Mouse (Mus musculus) liver, adult (tissue): ENCODE results near the gene Ube2r2.

Experiments
- GATA4 ChIP-seq: IDR thresholded peaks from 2 replicates; pipeline ENCODE4 v1.6.1; 2014; ENCODE audit warnings: mild to moderate bottlenecking, low read length; ENCODE audit not compliant: insufficient replicate concordance

Ube2r2 gene

GRCm38 (mm10) chr4:41192544-41193512, 57.3 kb downstream of the Ube2r2 start:
- TF ChIP-seq GATA4: no peak

- TF ChIP-seq GATA4: no peak
Observed at GRCm38 (mm10) chr4:41195328-41195727, 59.8 kb downstream of the Ube2r2 start.

GRCm38 (mm10) chr4:41196861-41197610, 61.5 kb downstream of the Ube2r2 start:
- no peak for TF ChIP-seq GATA4

GRCm38 (mm10) chr4:41202135-41202534, 66.6 kb downstream of the Ube2r2 start:
- TF ChIP-seq GATA4: no peak

GRCm38 (mm10) chr4:41205751-41206150, 70.2 kb downstream of the Ube2r2 start:
- no peak for TF ChIP-seq GATA4

- no peak for TF ChIP-seq GATA4
Observed at GRCm38 (mm10) chr4:41208050-41208449, 72.5 kb downstream of the Ube2r2 start.

- TF ChIP-seq GATA4: no peak
Observed at GRCm38 (mm10) chr4:41225412-41225811, 89.9 kb downstream of the Ube2r2 start.

GRCm38 (mm10) chr4:41226351-41226750, 90.8 kb downstream of the Ube2r2 start:
- TF ChIP-seq GATA4: no peak

- TF ChIP-seq GATA4: no peak
Observed at GRCm38 (mm10) chr4:41235621-41236020, 100.1 kb downstream of the Ube2r2 start.

- TF ChIP-seq GATA4: no peak
Observed at GRCm38 (mm10) chr4:41240916-41241315, 105.4 kb downstream of the Ube2r2 start.
